Mouse (Mus musculus) gastrocnemius, postnatal 4 days (tissue): ENCODE measurements at regions not wholly inside any gene's neighbourhood (a gene's known extent, or its start where the extent isn't known, plus 50 kb on each side); places are given as distances from the start of the nearest gene placed in this dataset.
A peak's percentile ranks its signal among the peaks of the same experiment; 100 is the strongest.

Source experiments
- DNase-seq, 2 experiments: peaks; one replicate each; pipeline ENCODE4 v3.0.0; 2021 to 2022; ENCODE audit warnings: low spot score in 2 of 2, mixed read lengths in 2 of 2

DNA sequence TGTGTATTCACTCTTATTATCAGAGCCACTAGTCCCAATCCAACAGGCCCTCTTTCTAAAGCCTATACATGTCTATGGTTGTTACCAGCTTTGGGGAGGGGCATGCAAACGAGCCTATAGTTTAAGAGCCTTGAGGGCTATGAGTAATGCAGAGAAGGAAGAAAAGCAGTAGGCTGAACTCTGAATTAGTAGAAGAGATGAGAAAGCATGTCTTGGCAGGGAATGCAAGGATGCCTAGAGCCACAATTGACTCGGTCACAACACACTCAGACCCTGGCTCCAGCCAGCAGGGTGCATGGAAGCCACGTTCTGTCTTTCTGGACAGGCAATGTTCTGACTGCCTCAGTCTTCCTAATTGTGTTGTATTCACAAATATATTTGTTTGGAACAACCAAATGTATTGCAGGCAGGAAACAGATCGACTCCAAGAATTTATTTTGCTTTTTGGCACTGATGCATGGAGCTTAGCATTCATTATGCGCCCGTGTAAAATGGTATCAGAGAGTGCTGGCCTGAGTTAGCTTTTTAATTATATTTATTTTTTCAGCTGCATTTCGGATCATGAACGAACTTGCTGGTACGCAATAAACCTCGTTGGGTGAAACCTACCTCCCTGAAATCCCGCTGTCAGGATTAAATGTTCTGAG is 110.2 kb downstream of the Rybp start:
- no peak for DNase-seq

DNA sequence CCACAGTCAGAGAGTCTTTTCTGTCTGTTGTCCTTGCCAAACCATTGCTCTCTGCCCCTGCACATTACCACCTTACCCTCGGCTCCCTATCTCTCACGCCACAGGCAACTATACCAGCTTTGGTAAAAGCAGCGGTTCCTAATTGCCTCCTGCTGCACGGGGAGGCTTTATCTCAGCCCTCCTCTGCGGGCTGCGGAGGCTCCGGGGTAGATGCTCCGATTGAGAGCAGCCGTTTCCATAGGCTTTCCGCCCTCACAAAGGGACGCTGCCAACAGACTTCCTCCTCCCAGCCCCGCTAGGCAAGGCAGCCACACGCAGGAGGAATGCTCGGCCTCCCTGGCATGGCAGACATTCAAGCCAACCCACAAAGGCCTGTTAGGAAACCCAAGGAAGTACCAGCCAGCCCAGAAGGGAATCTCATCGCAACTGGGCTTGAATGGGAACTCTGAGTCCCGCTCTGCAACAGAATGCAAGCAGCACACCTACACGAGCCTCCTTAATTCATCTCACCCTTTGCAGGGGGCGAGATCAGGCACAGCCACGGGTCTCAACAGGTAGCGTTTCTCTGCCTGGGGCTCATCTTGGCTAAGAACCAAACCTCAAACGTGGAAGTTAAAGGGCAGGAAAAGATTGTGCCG is 116.5 kb downstream of the Rybp start:
- peak in 1 of 2 experiments; percentile 41 for DNase-seq

DNA sequence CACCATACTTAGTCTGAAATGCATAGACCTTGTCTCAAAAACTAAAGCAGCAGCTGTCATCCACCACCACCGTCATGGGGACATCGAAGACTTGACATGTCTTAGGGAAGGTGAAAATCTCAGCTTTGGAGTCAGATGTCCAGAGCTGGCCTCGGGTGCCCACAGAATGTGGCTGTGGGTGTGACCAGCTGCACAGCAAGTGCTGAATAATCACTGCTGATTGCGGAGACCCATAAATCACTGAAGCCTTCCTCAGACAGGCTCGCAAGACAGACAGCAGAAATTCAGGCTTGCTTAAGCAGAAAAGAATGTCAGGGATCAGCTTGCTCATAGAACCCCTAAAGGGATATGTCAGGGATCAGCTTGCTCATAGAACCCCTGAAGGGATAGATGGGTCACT is 120.0 kb downstream of the Rybp start:
- DNase-seq = no peak

DNA sequence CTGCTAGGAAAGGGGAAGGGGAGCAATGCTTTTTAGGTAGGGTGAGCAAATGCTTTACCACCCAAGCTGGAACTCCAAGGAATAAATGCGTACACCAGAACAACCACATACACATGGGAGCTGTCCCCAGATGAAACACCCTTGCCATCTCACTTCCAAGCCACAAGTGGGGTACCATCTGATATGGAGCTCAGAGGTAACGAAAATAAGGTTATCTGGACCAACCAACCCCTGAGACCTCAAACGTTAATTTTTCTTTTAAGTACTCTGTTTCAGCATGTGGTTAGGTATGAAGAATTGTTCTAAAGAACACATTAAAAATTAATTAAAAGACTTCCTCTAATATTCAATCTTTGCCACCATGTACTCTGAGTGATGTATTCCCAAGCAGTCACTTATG is 121.5 kb downstream of the Rybp start:
- DNase-seq = no peak

DNA sequence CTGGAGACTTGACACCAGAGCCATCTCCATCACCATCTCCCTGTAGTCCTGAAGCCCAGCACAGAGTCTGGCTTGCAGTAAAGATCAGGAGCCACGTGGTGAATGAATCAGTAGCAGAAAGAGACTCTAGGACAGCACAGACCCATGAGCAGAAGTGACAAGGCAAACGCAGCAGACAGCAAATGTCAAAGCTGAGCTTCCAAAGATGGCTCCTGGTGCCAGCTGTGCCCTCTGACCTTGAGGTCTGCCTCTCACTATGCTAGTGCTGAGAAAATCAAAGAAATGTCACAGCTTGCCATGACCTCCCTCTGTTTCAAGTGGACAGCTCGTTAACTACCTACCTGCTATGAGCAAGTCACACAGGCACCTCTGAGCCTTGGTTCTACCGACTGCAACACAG is 123.1 kb downstream of the Rybp start:
- no peak for DNase-seq

DNA sequence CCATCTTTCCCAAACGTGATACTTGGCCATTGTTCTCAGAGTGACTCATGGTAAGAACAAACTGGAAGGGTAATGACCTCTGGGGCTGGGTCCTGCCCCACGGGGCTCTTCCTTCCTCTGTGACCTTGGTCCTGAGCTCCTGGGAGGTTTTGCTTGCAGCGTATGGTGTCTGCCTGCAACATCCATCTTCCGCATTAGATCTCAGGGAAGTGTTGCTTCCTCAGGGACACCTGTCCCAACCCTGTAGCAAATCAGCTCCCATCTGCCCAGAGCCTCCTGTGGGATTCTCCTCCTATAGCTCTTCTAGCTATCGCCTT is 123.5 kb downstream of the Rybp start:
- no peak for DNase-seq

DNA sequence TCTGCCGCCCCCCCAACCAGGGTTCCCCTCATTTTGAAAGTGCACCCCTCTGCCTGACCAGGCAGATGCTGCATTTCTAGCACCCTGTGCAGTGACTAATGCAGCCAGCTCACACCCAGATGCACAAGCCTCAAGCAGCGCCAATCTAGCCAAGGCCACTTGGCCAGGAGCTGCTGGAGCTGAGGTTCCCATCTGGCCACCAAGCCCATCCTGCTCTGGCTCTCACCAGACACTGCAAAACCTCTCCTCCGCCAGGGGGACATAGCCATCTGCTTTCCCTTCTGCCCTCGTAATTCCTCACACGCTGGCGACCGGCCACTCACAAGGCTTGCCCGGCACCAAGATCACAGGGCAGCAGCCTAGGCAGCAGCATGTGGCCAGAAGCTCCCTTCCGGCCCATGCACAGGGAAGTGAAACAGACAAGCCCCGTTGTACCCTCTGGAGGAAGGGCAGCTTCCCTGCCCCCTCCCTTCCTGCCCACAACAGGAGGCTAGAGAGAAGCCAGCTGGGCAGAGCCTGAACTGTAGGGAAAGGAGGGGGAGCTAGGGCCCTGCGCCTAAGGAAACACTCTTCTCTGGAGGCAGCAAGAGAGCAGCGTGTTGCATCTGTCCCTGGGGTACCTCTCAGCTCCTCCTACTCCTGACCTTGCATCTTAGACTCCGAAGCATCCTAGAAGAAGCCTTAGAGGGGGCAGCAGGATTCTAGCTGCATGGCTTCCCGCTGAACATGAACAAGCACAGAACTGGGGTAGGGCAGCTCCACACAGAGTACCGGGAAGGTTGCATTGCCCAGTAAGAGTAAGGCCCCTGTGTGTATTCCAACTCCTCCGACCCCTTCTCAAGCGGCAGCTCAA is 124.1 kb downstream of the Rybp start:
- DNase-seq = peak; percentile 66 to 87

DNA sequence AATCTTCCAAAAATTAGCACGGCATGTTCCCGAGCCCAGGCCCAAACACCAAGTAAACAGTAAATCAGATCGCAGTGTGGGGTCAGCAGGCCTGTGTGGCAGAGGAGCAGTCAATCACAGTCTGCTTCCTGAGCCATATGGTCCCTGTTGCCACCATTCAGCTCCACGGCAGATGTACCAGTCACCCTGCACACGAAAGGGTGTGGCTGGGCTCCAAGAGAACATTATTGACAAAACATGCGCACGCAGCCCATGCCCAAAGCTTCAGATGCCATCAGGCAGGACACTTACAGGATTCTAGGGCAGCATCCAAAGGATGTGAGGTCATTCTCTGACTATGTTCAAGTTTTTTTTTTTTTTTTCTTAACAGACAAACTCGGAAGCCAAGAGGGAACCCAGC is 126.6 kb downstream of the Rybp start:
- no peak for DNase-seq

DNA sequence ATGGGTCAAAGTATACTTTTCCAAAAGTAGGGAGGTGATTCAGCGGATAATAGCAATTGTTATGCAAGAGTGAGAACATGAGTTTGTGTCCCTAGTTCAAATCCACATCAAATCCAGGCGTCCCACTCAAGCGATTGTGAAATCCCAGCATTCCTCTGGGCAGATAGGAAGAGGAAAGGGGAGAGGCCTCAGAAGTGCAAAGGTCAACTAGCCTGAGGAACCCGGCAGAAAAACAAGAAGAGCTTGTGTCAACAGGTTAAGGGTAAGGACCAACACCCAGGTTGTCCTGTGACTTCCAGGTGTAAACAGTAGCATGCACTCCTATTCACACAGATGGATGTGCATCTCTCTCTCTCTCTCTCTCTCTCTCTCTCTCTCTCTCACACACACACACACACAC is 127.5 kb downstream of the Rybp start:
- no peak for DNase-seq

DNA sequence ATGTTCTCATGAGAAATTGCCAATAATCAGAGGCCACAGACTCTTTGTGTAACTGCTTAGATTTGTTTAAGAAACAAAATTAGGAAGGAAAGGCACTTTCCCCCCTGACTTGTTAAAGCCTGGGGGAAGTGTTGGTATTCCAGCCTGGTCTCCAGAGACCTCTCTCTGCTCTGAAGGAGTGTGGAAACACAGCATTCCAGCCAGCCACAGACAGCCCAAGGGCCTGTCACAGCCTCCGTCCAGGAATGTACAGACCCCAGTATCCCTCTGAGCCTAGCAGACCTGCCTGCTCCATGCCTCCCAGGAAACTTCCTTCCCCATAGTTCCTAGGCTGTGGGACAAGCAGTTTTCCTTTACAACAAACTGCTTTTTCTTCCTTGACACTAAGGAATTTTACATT is 128.0 kb downstream of the Rybp start:
- no peak for DNase-seq

DNA sequence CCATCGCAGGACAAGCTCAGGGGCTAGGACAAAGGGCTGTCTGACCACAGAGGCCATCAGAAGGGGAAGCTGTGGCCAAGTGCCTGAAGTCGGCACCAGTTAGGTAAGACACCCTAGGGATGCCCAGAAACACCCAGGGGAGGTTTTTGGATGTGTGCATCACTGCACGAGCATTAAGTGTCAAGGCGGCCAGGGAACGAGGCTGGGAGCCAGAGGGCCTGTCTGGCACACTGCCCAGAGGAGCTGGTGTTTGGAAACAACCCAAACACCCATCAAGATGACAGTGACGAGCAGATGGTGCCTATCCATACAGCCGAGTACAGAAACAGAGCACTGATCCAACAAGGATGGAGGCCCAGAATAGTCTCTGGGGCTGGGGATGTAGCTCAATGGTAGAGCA is 130.0 kb downstream of the Rybp start:
- no peak for DNase-seq

DNA sequence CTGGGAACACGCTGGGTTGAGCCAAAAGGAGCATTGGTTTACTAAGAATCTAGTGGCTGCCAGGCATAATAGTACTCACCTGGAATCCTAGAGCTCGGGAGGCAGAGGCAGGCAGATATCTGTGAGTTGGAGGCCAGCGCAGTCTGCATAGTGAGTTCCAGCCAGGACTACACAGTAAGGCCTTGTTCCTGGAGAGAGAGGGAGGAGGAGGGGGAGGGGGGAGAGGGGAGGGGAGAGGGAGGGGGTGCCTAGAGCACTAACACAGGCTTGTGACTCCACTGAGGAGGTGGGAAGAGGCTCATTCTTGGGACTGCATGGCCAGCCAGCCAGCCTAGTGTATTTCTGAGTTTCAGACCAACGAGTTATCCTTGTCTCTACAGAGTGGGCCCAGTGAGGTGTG is 131.1 kb downstream of the Rybp start:
- DNase-seq = no peak

DNA sequence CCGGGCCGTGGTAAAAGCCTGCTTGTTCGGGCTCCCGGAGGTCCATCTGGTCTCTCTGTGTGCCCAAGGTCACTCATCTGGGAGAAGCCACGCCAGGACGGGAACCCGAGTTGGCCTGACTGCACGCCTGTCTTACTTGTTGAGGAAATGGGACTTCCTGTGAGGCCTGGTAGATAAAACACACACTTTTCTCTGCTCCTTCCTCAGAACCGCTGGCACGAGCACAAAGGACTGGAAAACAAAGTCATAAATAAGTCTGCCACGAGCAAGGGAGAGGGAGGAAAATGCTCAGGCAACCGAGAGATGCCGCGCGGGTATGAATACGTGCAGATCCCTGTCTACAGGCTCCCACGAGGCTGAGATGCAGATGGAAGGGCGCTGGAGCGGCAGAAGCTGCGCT is 131.6 kb downstream of the Rybp start:
- peak in 1 of 2 experiments; percentile 22 for DNase-seq

DNA sequence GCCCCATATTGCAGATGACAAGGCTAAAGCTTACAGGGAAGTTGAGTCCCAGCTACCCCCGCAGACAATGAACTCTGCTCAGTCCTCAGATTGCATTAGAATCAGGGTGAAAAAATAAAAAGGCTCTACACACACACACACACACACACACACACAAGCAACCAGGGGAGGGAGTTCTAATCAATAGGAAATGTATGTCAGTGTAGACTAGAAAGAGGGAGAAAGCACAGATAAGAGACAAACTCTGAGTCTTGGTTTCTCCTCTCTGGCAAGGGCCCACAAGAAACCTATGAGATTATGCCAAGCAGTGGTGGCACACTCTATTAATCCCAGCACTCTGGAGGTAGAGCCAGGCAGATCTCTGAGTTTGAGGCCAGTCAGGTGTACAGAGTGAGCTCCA is 135.8 kb downstream of the Rybp start:
- DNase-seq = no peak

DNA sequence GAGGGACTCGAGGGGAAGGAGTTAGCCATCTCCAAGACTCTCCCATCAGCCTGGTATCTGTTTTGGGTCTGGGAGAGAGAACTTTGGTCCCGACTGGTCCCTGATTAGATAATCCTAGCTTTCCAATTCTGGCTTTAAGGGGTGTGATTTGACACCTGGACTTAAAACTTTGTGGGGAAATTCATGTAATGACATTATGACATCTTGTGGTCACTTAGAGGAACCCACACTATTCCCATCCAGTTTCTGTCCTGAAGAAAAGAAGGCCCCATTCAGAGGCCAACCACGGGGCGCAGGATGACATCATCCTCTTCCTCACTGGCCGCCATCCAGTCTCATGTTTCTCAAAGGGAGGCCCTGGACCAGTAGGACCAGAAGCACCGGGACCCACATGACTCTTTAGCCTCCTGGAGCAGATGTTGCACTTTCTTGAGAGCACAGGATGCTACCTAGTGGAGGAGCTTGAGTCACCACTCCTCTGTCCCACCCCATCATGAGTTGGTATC is 136.5 kb downstream of the Rybp start:
- no peak for DNase-seq

DNA sequence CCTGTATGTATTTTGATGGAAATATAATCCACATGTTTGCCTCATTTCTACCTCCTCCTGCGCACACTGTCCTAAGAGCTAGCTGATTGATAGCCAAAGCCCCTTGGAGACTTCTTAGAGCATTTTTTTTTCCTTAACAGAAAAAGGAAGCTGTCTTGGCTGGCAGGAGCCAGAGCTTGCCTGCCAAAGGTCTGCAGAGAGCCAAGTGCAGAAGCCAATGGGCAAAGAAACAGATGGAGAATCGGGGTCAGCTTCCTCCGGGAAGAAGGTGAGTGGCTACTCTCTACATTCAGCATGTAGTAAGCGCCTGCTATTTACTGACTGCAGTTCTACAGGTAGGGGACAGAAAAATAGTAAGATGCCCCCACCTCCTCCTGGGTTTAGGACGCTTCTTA is 137.8 kb downstream of the Rybp start:
- no peak for DNase-seq

DNA sequence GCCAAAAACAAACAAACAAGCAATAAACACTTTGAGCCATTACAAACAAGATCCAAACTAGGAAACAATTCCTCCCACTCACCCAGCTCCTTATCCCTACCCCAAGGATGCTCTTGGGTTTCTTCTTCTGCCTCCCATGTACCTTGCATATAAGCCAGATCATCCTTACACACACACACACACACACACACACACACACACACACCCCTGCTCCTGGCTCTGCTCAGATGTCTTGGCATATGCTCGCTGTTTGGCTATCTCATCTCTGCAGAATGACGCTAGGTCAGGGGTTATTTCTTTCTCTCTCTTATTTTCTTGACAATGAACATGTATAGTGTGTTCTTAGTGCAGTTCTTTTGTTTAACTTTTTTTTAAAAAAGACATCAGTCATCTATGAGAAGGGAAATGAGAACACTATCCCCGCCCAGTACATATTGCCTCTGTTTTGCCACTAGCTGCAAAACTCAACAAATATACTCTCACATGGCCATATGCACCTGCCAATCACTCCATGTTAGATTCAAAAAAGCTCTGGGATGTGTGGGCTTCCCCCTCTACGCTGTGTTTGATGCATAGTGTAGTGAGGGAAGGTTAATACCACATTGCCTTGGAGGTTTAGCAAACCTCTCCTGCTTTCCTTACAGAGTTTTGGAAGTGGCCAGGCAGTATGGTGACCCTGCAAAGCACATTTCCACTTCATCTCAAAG is 138.4 kb downstream of the Rybp start:
- DNase-seq = no peak

DNA sequence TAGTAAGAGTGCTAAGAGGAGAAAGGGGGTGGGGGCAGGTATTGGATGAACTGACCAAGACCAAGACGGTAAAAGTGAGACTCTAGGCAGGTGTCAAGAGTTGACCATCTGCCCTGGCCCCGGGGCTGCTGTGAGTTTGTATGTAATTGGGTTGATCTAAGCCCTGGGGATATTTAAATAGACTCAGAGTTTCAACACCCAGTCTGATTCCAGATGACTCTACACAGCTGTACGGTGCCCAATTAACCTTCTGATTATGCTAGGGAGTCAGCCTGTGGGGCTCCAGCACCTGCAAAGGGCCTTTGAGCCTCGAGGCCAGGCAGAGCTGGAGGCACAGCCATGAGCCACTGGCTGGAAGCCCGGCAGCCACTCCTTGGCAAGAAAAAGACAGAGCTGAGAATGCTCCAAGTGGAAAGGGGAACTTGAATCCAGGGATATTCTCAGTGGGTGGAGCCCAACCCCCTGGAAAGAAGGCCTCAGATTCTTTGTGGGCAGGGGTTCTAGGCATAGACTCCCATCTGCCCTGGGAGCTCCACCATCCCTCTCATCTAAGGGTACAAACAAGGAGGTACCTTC is 140.8 kb downstream of the Rybp start:
- DNase-seq = peak in 1 of 2 experiments; percentile 47

DNA sequence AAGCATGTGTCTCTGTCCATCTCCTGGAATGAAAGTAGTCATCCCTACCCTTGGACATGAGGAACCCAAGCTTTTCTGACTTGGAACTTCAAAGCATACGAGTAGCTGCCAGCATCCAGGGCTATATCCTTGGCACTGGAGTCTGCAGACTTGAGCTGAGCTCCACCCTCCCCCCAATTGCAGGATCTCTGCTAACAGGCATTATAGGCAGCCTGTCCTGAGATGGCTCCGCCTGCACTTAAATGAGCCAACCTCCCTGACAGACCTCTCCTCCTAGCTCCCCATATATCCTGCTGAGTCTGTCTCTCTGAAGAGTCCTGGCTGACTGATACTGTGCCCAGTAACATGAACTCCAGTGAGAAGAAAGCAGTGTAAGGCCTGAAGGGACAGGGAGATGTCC is 141.4 kb downstream of the Rybp start:
- no peak for DNase-seq

DNA sequence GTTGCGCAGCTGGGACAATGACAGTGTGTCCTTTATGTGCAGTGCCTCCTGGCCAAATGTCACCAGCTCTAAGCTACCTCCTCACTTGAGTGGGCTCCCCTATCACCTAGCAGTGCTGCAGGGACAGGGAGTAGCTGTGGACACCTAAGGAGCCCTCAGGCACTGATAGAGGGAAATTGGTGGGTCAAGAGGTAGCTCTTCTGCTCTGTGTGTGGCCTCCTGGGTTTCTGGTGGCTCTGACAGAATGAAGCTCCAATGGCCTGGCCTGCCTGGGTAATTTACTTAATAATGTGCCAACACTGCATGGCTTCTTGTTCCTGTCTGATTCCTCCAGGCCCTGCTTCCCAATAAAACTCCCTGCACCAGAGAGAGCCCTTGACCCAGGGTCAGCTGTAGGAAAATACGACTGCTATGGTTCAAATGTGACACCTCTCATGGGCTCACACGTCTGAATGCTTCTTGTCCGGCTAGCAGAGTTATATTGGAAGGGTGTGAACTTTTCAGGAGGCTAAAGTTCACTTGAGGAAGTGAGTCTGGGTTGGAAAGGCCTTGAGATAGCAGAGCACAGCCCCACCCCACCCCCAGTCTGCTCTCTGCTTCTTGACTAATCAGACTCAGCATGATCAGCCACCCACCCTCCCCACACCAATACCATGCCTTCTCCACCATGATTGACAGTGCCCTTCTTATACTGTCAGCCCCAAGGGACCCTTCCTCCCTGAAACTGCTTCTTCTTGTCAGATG is 142.6 kb downstream of the Rybp start:
- DNase-seq = no peak
